Mouse (Mus musculus) layer of hippocampus, adult 8-10 months (tissue): ENCODE data around the gene Tcp1. TPM values are rescaled to one million over a fixed set of nuclear protein-coding genes. Genes with fewer than 3 reads are reported as not detected.
"Not testable (repeated sequence)": the region's sequence is repeated elsewhere in the genome, so short reads cannot be mapped to it uniquely, and the experiment has no call there.

Experiments used
- DNase-seq, 2 experiments: peaks; one replicate each; pipeline ENCODE4 v3.0.0; 2022; ENCODE audit warnings: low spot score in 2 of 2
- total RNA-seq, 4 experiments: library from RNA; stranded (reverse); gene quantifications; 2 replicates each; pipeline ENCODE4 v1.2.4; 2022

The Tcp1 gene
- total RNA-seq, 4 experiments from 2014 or later: 191 to 232 (median 205) TPM

- no peak for DNase-seq
These were observed 5.1 kb upstream of the Tcp1 start for GRCm38 (mm10) chr17:12910391-12910790.

GRCm38 (mm10) chr17:12915881-12916583 lies 531 bp downstream of the Tcp1 start, which contains the start of gene Mrpl18:
Gene Mrpl18 (minus strand): TSS chr17:12916345.
- peak; percentile 100 for DNase-seq

GRCm38 (mm10) chr17:12916588-12917380 lies 1.3 kb downstream of the Tcp1 start:
- peak in 1 of 2 experiments; percentile 52 for DNase-seq

- DNase-seq: no peak
These were observed 5.6 kb downstream of the Tcp1 start for GRCm38 (mm10) chr17:12921073-12921472.

DNA sequence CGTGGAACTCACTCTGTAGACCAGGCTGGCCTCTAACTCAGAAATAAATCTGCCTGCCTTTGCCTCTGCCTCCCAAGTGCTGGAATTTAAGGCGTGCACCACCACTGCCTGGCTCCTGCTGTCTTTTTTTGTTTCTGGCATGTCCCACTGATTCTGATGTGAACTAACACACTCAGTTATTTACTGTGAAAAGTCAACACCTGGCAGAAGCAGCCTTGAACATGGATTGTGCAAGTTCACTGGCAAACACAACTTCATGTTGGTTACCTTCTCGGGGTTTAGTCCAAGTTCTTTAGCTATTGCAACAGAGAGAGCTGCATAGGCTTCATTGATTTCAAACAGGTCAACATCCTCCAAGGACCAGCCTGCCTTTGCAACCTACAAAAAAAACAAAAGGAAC lies 9.5 kb downstream of the Tcp1 start:
- no peak for DNase-seq

DNA sequence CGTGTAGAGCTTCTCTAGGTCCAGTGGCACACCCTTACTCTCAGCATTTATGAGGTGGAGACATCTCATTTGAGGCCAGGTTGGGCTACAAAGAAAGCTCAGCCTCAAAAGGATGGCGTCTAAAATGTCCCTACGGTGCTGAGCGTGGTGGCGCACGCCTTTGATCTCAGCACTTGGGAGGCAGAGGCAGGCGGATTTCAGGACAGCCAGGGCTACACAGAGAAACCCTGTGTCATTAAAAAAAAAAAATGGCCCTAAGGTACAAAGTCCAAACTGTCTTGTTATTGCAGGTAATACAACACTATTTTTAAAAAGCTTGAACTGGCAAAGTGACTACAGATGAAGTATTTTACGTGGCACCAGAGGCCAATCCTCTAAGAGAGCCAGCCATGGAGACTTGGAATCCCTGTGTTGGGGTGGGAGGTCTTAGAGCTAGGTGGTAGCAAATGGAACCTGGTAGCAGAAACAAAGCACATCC lies 10.2 kb downstream of the Tcp1 start:
- DNase-seq: no peak

DNA sequence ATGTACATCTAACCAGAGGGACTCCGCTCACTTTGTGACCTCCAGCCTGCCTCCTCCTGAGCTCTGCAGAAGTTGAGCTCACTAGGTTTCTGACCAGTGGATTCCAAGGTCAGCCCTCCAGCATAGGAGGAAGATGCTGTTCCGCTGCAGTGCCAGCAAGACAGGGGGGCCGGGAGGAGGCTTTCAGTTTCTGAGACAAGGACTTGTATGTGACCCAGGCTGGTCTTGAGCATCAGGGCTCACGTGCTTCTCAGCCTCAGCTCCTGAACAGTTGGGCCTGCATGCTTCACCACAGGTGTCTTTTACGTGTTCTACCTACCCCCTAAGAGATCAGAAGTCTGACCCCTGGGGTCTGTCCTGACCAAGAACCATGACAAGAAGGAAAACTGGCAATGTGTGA lies 16.1 kb downstream of the Tcp1 start:
- DNase-seq: not testable (repeated sequence)

DNA sequence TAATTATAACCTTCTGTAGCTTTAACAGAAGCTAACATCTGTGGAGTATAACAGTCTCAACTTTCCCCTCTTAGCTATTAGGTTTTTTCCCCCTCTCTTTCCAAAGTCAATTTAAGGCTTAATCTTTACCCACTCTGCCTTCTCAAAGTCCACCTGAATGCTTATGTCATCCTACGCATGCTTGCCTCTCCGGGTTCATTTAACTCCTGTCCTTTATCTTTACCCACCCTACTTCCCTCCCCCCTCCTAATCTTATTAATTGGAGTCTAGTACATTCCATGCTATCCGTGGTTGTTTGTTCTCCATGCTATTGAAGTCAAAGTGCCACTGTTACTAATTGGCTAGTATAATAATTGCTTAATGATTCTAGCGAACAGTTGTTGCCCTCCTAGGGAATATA lies 20.2 kb downstream of the Tcp1 start:
- no peak for DNase-seq

- no peak for DNase-seq
These were observed 22.0 kb downstream of the Tcp1 start for GRCm38 (mm10) chr17:12937412-12937970.

GRCm38 (mm10) chr17:12938077-12938476 lies 22.6 kb downstream of the Tcp1 start:
- DNase-seq: no peak

- DNase-seq: not testable (repeated sequence)
These were observed 24.1 kb downstream of the Tcp1 start for GRCm38 (mm10) chr17:12939377-12940148.

- no peak for DNase-seq
These were observed 24.8 kb downstream of the Tcp1 start, which contains the start of gene Acat3 for GRCm38 (mm10) chr17:12940151-12940805. Gene Acat3 (minus strand): TSS chr17:12940600.

DNA sequence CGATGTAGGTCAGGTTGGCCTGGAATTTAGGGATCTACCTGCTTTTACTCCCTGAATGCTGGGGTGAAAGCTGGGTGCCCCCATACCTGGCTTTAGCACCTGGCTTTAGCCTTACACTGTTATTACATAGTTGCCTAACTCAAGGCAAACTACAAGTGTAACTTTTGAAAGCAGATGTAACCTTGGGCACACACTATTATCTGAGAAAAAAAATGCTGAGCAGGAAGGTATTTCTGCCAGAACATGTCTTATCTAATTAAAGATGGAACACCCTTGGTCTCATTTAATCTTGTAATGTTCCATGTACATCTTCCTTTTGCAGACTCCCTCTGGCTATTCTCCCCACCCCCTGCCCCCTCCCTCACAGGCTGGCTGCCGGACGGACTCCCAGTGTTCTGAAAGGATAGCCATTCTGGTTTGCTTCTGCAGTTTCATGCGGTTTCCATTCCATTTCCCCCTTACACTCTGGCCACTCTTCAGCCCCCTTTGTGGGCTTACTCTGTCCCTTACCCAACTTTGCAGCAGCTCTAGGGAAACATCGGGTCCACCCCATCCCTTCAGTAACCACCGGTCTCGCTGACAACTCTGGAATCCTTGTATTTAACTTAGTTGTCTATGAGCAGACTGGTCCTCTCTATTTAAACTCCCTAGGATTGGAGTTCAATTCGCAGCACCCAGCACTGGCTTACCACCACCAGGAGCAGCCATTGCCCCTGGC lies 26.2 kb downstream of the Tcp1 start:
- no peak for DNase-seq

- DNase-seq: no peak
These were observed 27.1 kb downstream of the Tcp1 start for GRCm38 (mm10) chr17:12942459-12943162.

DNA sequence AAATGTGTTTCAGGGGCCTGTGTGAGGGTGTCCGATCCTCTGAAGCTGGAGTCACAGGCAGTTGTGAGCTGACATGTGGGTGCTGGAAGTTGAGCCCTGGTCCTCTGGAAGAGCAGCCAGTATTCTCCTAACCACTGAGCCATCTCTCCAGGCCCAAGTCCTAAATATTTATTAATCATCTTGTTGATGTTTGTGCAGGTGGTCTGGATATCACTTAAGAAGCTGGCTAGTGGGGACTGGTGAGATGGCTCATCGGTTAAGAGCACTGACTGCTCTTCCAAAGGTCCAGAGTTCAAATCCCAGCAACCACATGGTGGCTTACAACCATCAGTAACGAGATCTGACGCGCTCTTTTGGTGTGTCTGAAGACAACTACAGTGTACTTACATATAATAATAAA lies 34.2 kb downstream of the Tcp1 start:
- no peak for DNase-seq

DNA sequence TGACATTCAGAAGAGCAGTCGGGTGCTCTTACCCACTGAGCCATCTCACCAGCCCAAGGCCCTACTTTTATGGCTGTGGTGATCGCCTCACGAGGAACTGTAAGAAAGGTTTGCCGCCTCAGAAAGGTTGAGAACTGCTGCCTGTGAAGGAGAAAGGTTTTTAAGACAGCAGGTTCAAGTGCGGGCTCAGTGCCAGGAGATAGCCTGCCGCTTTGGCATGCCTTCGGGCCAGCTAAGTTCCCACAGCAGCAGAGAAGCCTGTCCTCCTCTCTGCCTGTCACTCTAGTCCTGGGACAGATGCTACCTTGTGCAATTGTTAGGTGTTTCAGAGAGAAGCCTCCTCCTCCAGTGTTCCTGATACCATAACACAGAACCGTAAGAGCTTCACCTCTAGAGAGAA lies 41.2 kb downstream of the Tcp1 start:
- no peak for DNase-seq

DNA sequence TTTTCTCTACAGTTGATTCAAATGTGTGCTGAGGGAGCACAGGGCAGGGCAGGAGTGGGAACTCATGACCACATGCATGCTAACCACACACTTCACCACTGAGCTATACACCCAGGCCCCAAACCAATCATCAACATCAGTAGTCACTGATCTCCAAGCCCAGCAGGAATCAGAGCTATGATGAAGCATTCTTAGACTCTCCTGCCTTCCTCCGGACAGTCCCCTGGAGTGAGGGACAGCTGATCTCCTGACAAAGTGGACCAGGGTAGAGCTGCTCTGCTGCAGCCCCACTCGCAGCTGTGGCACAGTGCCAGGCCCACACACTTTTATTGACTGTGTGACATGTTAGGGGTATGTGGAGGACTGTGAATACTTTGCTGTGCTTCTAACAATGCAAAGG lies 43.9 kb downstream of the Tcp1 start:
- DNase-seq: not testable (repeated sequence)

DNA sequence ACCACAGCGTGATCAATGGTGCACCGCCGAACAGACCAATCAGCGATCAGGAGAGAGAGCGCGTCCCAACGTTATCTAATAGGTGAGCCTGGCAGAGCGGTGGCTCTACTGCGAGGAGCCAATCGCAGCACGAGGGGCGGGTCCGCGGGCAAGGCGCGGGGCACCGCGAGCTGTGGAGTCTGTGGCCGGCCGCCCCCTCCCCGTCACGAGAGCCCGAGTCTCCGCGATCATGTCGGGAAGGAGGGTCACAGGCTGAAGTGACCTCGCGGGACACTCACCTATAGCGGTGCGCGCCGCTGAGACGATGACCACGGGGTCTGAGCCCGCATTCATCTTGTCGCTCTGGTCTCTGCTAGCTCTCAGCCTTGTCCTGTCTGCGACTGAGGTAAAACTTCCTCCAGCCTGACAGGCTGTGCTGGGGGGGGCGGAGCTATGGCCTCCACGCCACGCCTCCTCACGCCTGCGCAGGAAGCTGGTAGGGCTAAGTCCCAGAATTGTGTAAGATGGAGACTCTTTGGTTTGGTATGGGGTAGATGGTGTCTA lies 44.9 kb downstream of the Tcp1 start, which contains the start of gene Acat2:
Gene Acat2, minus strand, starts transcription at position 417 of the 543 bp plus-strand sequence.
- DNase-seq: peak; percentile 93 to 94

- no peak for DNase-seq
These were observed 48.0 kb downstream of the Tcp1 start for GRCm38 (mm10) chr17:12963476-12963875.
